Mouse (Mus musculus): ENCODE measurements around the gene Gm39115. TPM values are rescaled to one million over a fixed set of nuclear protein-coding genes. Genes with fewer than 3 reads are reported as not detected.

Gm39115 gene
- total and polyA plus RNA-seq, 3 experiments: not detected

- H3K27me3 ChIP-seq (ENCODE audit: control insufficient read depth in 1 of 2, insufficient read depth in 2 of 2, low read length in 2 of 2): no peaks in the 10 kb centered on the region
- H3K9me3 ChIP-seq (replicated peaks; ENCODE audit: insufficient read depth, low read length): no peaks in the 10 kb centered on the region
- H3K4me3 ChIP-seq (ENCODE audit: control insufficient read depth in 1 of 2, insufficient read depth in 1 of 2, low read depth in 2 of 2, low read length in 2 of 2): no peak overlapping the region
- H3K79me2 ChIP-seq (ENCODE audit: control insufficient read depth, insufficient read depth, low read length, poor library complexity): no peaks in the 10 kb centered on the region
- peak; percentile 26 for DNase-seq (ENCODE audit: low read depth, low spot score)
- peak overlapping the region; percentile 73 for H3K27ac ChIP-seq (ENCODE audit: control insufficient read depth, low read depth, low read length)
- H3K4me1 ChIP-seq (ENCODE audit: control insufficient read depth in 1 of 2, insufficient read depth in 2 of 2, low read length in 2 of 2): peaks cover 27 to 41% of the 10 kb centered on the region in 2 experiments
- H3K36me3 ChIP-seq (ENCODE audit: control insufficient read depth in 1 of 2, insufficient read depth in 2 of 2, low read length in 2 of 2): peaks cover 0 to 23% of the 10 kb centered on the region in 2 experiments; a peak in 2 of 4 replicates
- no peak for TF ChIP-seq MAZ (IDR thresholded peaks at IDR 0.05; ENCODE audit: low read depth, low read length)
- TF ChIP-seq GATA1 (IDR thresholded peaks at IDR 0.05; ENCODE audit: low read depth, low read length): peak; percentile 85
- TF ChIP-seq RCOR1 (IDR thresholded peaks at IDR 0.05; ENCODE audit: low read depth, low read length): peak; percentile 17; the same call in 1 of the 2 replicates
- peak; percentile 29 to 69; a peak in 3 of 4 replicates for TF ChIP-seq EP300 (IDR thresholded peaks at IDR 0.05; ENCODE audit: low read depth in 1 of 2, low read length in 2 of 2)
- no peak for TF ChIP-seq TBP (IDR thresholded peaks at IDR 0.05; ENCODE audit: low read depth, low read length)
- TF ChIP-seq TCF12 (IDR thresholded peaks at IDR 0.05; ENCODE audit: low read depth, low read length): peak; percentile 49; the same call in 1 of the 2 replicates
- no peak for TF ChIP-seq NELFE (IDR thresholded peaks at IDR 0.05; ENCODE audit: low read depth, low read length)
- no peak for TF ChIP-seq UBTF (IDR thresholded peaks at IDR 0.05; ENCODE audit: borderline replicate concordance, insufficient read depth, low read depth, low read length)
- TF ChIP-seq ETS1 (IDR thresholded peaks at IDR 0.05; ENCODE audit: low read depth, low read length): peak; percentile 55; the same call in 1 of the 2 replicates
- no peak for TF ChIP-seq MAX (IDR thresholded peaks at IDR 0.05; ENCODE audit: low read length)
- no peak for TF ChIP-seq USF1 (IDR thresholded peaks at IDR 0.05; ENCODE audit: low read depth, low read length)
- peak overlapping the region; percentile 6; the same call in 1 of the 2 replicates for H3K9ac ChIP-seq (ENCODE audit: control insufficient read depth, low read depth, low read length, poor library complexity, severe bottlenecking)
Measured at GRCm38 (mm10) chr7:142086159-142086905, 49.5 kb downstream of the Gm39115 start.

Other genes starting within 250 kb of the Gm39115 start
- gene Tollip, start 217.5 kb downstream of the Gm39115 start, total RNA-seq (2012; rRNA removed): 33.3 and 35.6 TPM in 2 replicates
- 10 to 100 TPM; 53.4 to 63.8 TPM for gene Tollip, start 217.5 kb downstream of the Gm39115 start, polyA plus RNA-seq (2012; ENCODE audit: insufficient read depth in 1 of 2, insufficient read length in 2 of 2, low read depth in 1 of 2, low replicate concordance in 2 of 2, missing spikeins in 1 of 2)
- 0.19 and 0.39 TPM in 2 replicates for gene Brsk2, start 186.3 kb downstream of the Gm39115 start, total RNA-seq (2012; rRNA removed)
- gene Brsk2, start 186.3 kb downstream of the Gm39115 start, polyA plus RNA-seq (2012; ENCODE audit: insufficient read depth in 1 of 2, insufficient read length in 2 of 2, low read depth in 1 of 2, low replicate concordance in 2 of 2, missing spikeins in 1 of 2): under 1 TPM in 1 of 2 experiments, not detected in 1; 0.13 TPM
- 33.6 and 33.9 TPM in 2 replicates for gene Mob2, start 75.0 kb downstream of the Gm39115 start, total RNA-seq (2012; rRNA removed)
- 10 to 100 TPM in 1 of 2 experiments, not detected in 1; 45.2 TPM for gene Mob2, start 75.0 kb downstream of the Gm39115 start, polyA plus RNA-seq (2012; ENCODE audit: insufficient read depth in 1 of 2, insufficient read length in 2 of 2, low read depth in 1 of 2, low replicate concordance in 2 of 2, missing spikeins in 1 of 2)
- 0.20 and 0.23 TPM in 2 replicates for gene Dusp8, start 40.2 kb downstream of the Gm39115 start, total RNA-seq (2012; rRNA removed)
- under 1 TPM in 1 of 2 experiments, not detected in 1; 0.31 TPM for gene Dusp8, start 40.2 kb downstream of the Gm39115 start, polyA plus RNA-seq (2012; ENCODE audit: insufficient read depth in 1 of 2, insufficient read length in 2 of 2, low read depth in 1 of 2, low replicate concordance in 2 of 2, missing spikeins in 1 of 2)
- gene Gm45618, start 15.3 kb downstream of the Gm39115 start, total RNA-seq (2012; rRNA removed): not detected in 2 replicates
- not detected for gene Gm45618, start 15.3 kb downstream of the Gm39115 start, polyA plus RNA-seq (2012; ENCODE audit: insufficient read depth in 1 of 2, insufficient read length in 2 of 2, low read depth in 1 of 2, low replicate concordance in 2 of 2, missing spikeins in 1 of 2)
- gene Gm45337, start 8.6 kb upstream of the Gm39115 start, total RNA-seq (2012; rRNA removed): not detected in 2 replicates
- gene Gm45337, start 8.6 kb upstream of the Gm39115 start, polyA plus RNA-seq (2012; ENCODE audit: insufficient read depth in 1 of 2, insufficient read length in 2 of 2, low read depth in 1 of 2, low replicate concordance in 2 of 2, missing spikeins in 1 of 2): not detected
- gene Gm29735, start 21.1 kb upstream of the Gm39115 start, total RNA-seq (2012; rRNA removed): not detected in 2 replicates
- not detected for gene Gm29735, start 21.1 kb upstream of the Gm39115 start, polyA plus RNA-seq (2012; ENCODE audit: insufficient read depth in 1 of 2, insufficient read length in 2 of 2, low read depth in 1 of 2, low replicate concordance in 2 of 2, missing spikeins in 1 of 2)
- gene Gm4553, start 29.7 kb upstream of the Gm39115 start, total RNA-seq (2012; rRNA removed): not detected in 2 replicates
- not detected for gene Gm4553, start 29.7 kb upstream of the Gm39115 start, polyA plus RNA-seq (2012; ENCODE audit: insufficient read depth in 1 of 2, insufficient read length in 2 of 2, low read depth in 1 of 2, low replicate concordance in 2 of 2, missing spikeins in 1 of 2)
- gene Krtap5-2, start 40.0 kb upstream of the Gm39115 start, total RNA-seq (2012; rRNA removed): not detected in 2 replicates
- gene Krtap5-2, start 40.0 kb upstream of the Gm39115 start, polyA plus RNA-seq (2012; ENCODE audit: insufficient read depth in 1 of 2, insufficient read length in 2 of 2, low read depth in 1 of 2, low replicate concordance in 2 of 2, missing spikeins in 1 of 2): not detected
- not detected in 2 replicates for gene Gm10153, start 54.4 kb upstream of the Gm39115 start, total RNA-seq (2012; rRNA removed)
- not detected for gene Gm10153, start 54.4 kb upstream of the Gm39115 start, polyA plus RNA-seq (2012; ENCODE audit: insufficient read depth in 1 of 2, insufficient read length in 2 of 2, low read depth in 1 of 2, low replicate concordance in 2 of 2, missing spikeins in 1 of 2)
- not detected in 2 replicates for gene Krtap5-3, start 65.3 kb upstream of the Gm39115 start, total RNA-seq (2012; rRNA removed)
- not detected for gene Krtap5-3, start 65.3 kb upstream of the Gm39115 start, polyA plus RNA-seq (2012; ENCODE audit: insufficient read depth in 1 of 2, insufficient read length in 2 of 2, low read depth in 1 of 2, low replicate concordance in 2 of 2, missing spikeins in 1 of 2)
- gene Gm7579, start 75.8 kb upstream of the Gm39115 start, total RNA-seq (2012; rRNA removed): not detected in 2 replicates
- not detected for gene Gm7579, start 75.8 kb upstream of the Gm39115 start, polyA plus RNA-seq (2012; ENCODE audit: insufficient read depth in 1 of 2, insufficient read length in 2 of 2, low read depth in 1 of 2, low replicate concordance in 2 of 2, missing spikeins in 1 of 2)
- not detected in 2 replicates for gene Krtap5-5, start 93.9 kb upstream of the Gm39115 start, total RNA-seq (2012; rRNA removed)
- gene Krtap5-5, start 93.9 kb upstream of the Gm39115 start, polyA plus RNA-seq (2012; ENCODE audit: insufficient read depth in 1 of 2, insufficient read length in 2 of 2, low read depth in 1 of 2, low replicate concordance in 2 of 2, missing spikeins in 1 of 2): not detected
- gene Gm40460, start 105.0 kb upstream of the Gm39115 start, total RNA-seq (2012; rRNA removed): not detected in 2 replicates
- gene Gm40460, start 105.0 kb upstream of the Gm39115 start, polyA plus RNA-seq (2012; ENCODE audit: insufficient read depth in 1 of 2, insufficient read length in 2 of 2, low read depth in 1 of 2, low replicate concordance in 2 of 2, missing spikeins in 1 of 2): not detected
- not detected in 2 replicates for gene Gm2431, start 122.3 kb upstream of the Gm39115 start, total RNA-seq (2012; rRNA removed)
- not detected for gene Gm2431, start 122.3 kb upstream of the Gm39115 start, polyA plus RNA-seq (2012; ENCODE audit: insufficient read depth in 1 of 2, insufficient read length in 2 of 2, low read depth in 1 of 2, low replicate concordance in 2 of 2, missing spikeins in 1 of 2)
- not detected in 2 replicates for gene Gm4559, start 138.3 kb upstream of the Gm39115 start, total RNA-seq (2012; rRNA removed)
- gene Gm4559, start 138.3 kb upstream of the Gm39115 start, polyA plus RNA-seq (2012; ENCODE audit: insufficient read depth in 1 of 2, insufficient read length in 2 of 2, low read depth in 1 of 2, low replicate concordance in 2 of 2, missing spikeins in 1 of 2): not detected
- gene Krtap5-1, start 161.1 kb upstream of the Gm39115 start, total RNA-seq (2012; rRNA removed): not detected in 2 replicates
- gene Krtap5-1, start 161.1 kb upstream of the Gm39115 start, polyA plus RNA-seq (2012; ENCODE audit: insufficient read depth in 1 of 2, insufficient read length in 2 of 2, low read depth in 1 of 2, low replicate concordance in 2 of 2, missing spikeins in 1 of 2): not detected
- not detected in 2 replicates for gene Krtap5-4, start 167.5 kb upstream of the Gm39115 start, total RNA-seq (2012; rRNA removed)
- not detected for gene Krtap5-4, start 167.5 kb upstream of the Gm39115 start, polyA plus RNA-seq (2012; ENCODE audit: insufficient read depth in 1 of 2, insufficient read length in 2 of 2, low read depth in 1 of 2, low replicate concordance in 2 of 2, missing spikeins in 1 of 2)
- not detected in 2 replicates for gene Ifitm10, start 237.7 kb upstream of the Gm39115 start, total RNA-seq (2012; rRNA removed)
- gene Ifitm10, start 237.7 kb upstream of the Gm39115 start, polyA plus RNA-seq (2012; ENCODE audit: insufficient read depth in 1 of 2, insufficient read length in 2 of 2, low read depth in 1 of 2, low replicate concordance in 2 of 2, missing spikeins in 1 of 2): under 1 TPM in 1 of 2 experiments, not detected in 1; 0.21 TPM
- 3.2 and 8.1 TPM in 2 replicates for gene Gm49369, start 246.6 kb upstream of the Gm39115 start, total RNA-seq (2012; rRNA removed)
- 10 to 100 TPM in 1 of 2 experiments, not detected in 1; 15.2 TPM for gene Gm49369, start 246.6 kb upstream of the Gm39115 start, polyA plus RNA-seq (2012; ENCODE audit: insufficient read depth in 1 of 2, insufficient read length in 2 of 2, low read depth in 1 of 2, low replicate concordance in 2 of 2, missing spikeins in 1 of 2)

Data from MEL (cell line).